Mouse (Mus musculus): ENCODE results near the gene Spata13. TPM values are rescaled to one million over a fixed set of nuclear protein-coding genes. Genes with fewer than 3 reads are reported as not detected.
A peak's percentile ranks its signal among the peaks of the same experiment; 100 is the strongest.

Gene Spata13
- polyA plus RNA-seq, 1 experiment from 2014 or later = 14.7 TPM

- Histone ChIP-seq H3K36me3 (ENCODE audit: control insufficient read depth, insufficient read depth, low read length) (0 out of 2 replicates have a peak, but pooled peaks cover 1% of the 10 kb centered on the region), H3K9me3 (ENCODE audit: control insufficient read depth, low read length) (no peaks in the 10 kb centered on the region), H3K27me3 (replicated peaks; ENCODE audit: control insufficient read depth, insufficient read depth, low read length) (no peaks in the 10 kb centered on the region), H3K27ac (replicated peaks; ENCODE audit: low read depth, low read length) (peak overlapping the region; percentile 75), H3K4me2 (ENCODE audit: low read depth, low read length) (no peak overlapping the region), H3K9ac (ENCODE audit: low read depth, low read length) (no peak overlapping the region), H3K4me3 (ENCODE audit: low read depth, low read length) (no peak overlapping the region), H3K4me1 (ENCODE audit: control insufficient read depth, insufficient read depth, low read length) (peaks cover 26% of the 10 kb centered on the region)
- DNase-seq (ENCODE audit: low spot score) (peak; percentile 68), ATAC-seq (ENCODE audit: low read depth) (peak; percentile 77)
- 63% methylated on average over 6 of the region's 6 CpGs for WGBS
Measured at GRCm38 (mm10) chr14:60741490-60741981, 107.7 kb downstream of the Spata13 start.

GRCm38 (mm10) chr14:60743681-60744080, 109.9 kb downstream of the Spata13 start:
- ATAC-seq (ENCODE audit: low read depth) (no peak), DNase-seq (ENCODE audit: low spot score) (no peak)
- Histone ChIP-seq H3K4me1 (ENCODE audit: control insufficient read depth, insufficient read depth, low read length) (peaks cover 10% of the 10 kb centered on the region; the same call in 1 of the 2 replicates), H3K4me3 (ENCODE audit: low read depth, low read length) (no peak overlapping the region), H3K9me3 (ENCODE audit: control insufficient read depth, low read length) (no peaks in the 10 kb centered on the region), H3K4me2 (ENCODE audit: low read depth, low read length) (no peak overlapping the region), H3K27me3 (replicated peaks; ENCODE audit: control insufficient read depth, insufficient read depth, low read length) (no peaks in the 10 kb centered on the region), H3K36me3 (ENCODE audit: control insufficient read depth, insufficient read depth, low read length) (0 out of 2 replicates have a peak, but pooled peaks cover 14% of the 10 kb centered on the region), H3K9ac (ENCODE audit: low read depth, low read length) (no peak overlapping the region), H3K27ac (replicated peaks; ENCODE audit: low read depth, low read length) (no peak overlapping the region)
- WGBS = 78% methylated on average over 9 of the region's 9 CpGs

GRCm38 (mm10) chr14:60745201-60745600, 111.4 kb downstream of the Spata13 start:
- Histone ChIP-seq H3K4me3 (ENCODE audit: low read depth, low read length) (no peak overlapping the region), H3K27me3 (replicated peaks; ENCODE audit: control insufficient read depth, insufficient read depth, low read length) (no peaks in the 10 kb centered on the region), H3K9me3 (ENCODE audit: control insufficient read depth, low read length) (no peaks in the 10 kb centered on the region), H3K4me1 (ENCODE audit: control insufficient read depth, insufficient read depth, low read length) (0 out of 2 replicates have a peak, but pooled peaks cover 4% of the 10 kb centered on the region), H3K27ac (replicated peaks; ENCODE audit: low read depth, low read length) (no peak overlapping the region), H3K36me3 (ENCODE audit: control insufficient read depth, insufficient read depth, low read length) (0 out of 2 replicates have a peak, but pooled peaks cover 14% of the 10 kb centered on the region), H3K9ac (ENCODE audit: low read depth, low read length) (no peak overlapping the region), H3K4me2 (ENCODE audit: low read depth, low read length) (no peak overlapping the region)
- DNase-seq (ENCODE audit: low spot score) = no peak
- 74% methylated on average over 6 of the region's 6 CpGs for WGBS
- ATAC-seq (ENCODE audit: low read depth) = no peak

GRCm38 (mm10) chr14:60746141-60746540, 112.3 kb downstream of the Spata13 start:
- Histone ChIP-seq H3K27me3 (replicated peaks; ENCODE audit: control insufficient read depth, insufficient read depth, low read length) (no peaks in the 10 kb centered on the region), H3K4me1 (ENCODE audit: control insufficient read depth, insufficient read depth, low read length) (0 out of 2 replicates have a peak, but pooled peaks cover 1% of the 10 kb centered on the region), H3K4me2 (ENCODE audit: low read depth, low read length) (no peak overlapping the region), H3K9ac (ENCODE audit: low read depth, low read length) (no peak overlapping the region), H3K27ac (replicated peaks; ENCODE audit: low read depth, low read length) (no peak overlapping the region), H3K36me3 (ENCODE audit: control insufficient read depth, insufficient read depth, low read length) (0 out of 2 replicates have a peak, but pooled peaks cover 14% of the 10 kb centered on the region), H3K9me3 (ENCODE audit: control insufficient read depth, low read length) (no peaks in the 10 kb centered on the region), H3K4me3 (ENCODE audit: low read depth, low read length) (no peak overlapping the region)
- WGBS = 91% methylated on average over 10 of the region's 10 CpGs
- DNase-seq (ENCODE audit: low spot score) (no peak), ATAC-seq (ENCODE audit: low read depth) (no peak)

- 85% methylated on average over 21 of the region's 21 CpGs for WGBS
- Histone ChIP-seq H3K27ac (replicated peaks; ENCODE audit: low read depth, low read length) (no peak overlapping the region), H3K4me1 (ENCODE audit: control insufficient read depth, insufficient read depth, low read length) (no peaks in the 10 kb centered on the region)
Measured at GRCm38 (mm10) chr14:60747154-60747870, 113.5 kb downstream of the Spata13 start.

GRCm38 (mm10) chr14:60749880-60750279, 116.1 kb downstream of the Spata13 start:
- DNase-seq (ENCODE audit: low spot score) (no peak), ATAC-seq (ENCODE audit: low read depth) (no peak)
- Histone ChIP-seq H3K36me3 (ENCODE audit: control insufficient read depth, insufficient read depth, low read length) (peaks cover 27% of the 10 kb centered on the region; the same call in 1 of the 2 replicates), H3K9ac (ENCODE audit: low read depth, low read length) (no peak overlapping the region), H3K9me3 (ENCODE audit: control insufficient read depth, low read length) (no peaks in the 10 kb centered on the region), H3K4me3 (ENCODE audit: low read depth, low read length) (no peak overlapping the region), H3K4me1 (ENCODE audit: control insufficient read depth, insufficient read depth, low read length) (no peaks in the 10 kb centered on the region), H3K27ac (replicated peaks; ENCODE audit: low read depth, low read length) (no peak overlapping the region), H3K27me3 (replicated peaks; ENCODE audit: control insufficient read depth, insufficient read depth, low read length) (no peaks in the 10 kb centered on the region), H3K4me2 (ENCODE audit: low read depth, low read length) (no peak overlapping the region)
- WGBS = 73% methylated on average over 12 of the region's 12 CpGs

More at GRCm38 (mm10) chr14:60747154-60747870, 113.5 kb downstream of the Spata13 start:
- DNase-seq (ENCODE audit: low spot score) (no peak), ATAC-seq (ENCODE audit: low read depth) (no peak)
- Histone ChIP-seq H3K9ac (ENCODE audit: low read depth, low read length) (no peak overlapping the region), H3K36me3 (ENCODE audit: control insufficient read depth, insufficient read depth, low read length) (0 out of 2 replicates have a peak, but pooled peaks cover 17% of the 10 kb centered on the region), H3K27me3 (replicated peaks; ENCODE audit: control insufficient read depth, insufficient read depth, low read length) (no peaks in the 10 kb centered on the region), H3K4me3 (ENCODE audit: low read depth, low read length) (no peak overlapping the region), H3K9me3 (ENCODE audit: control insufficient read depth, low read length) (no peaks in the 10 kb centered on the region), H3K4me2 (ENCODE audit: low read depth, low read length) (no peak overlapping the region)

GRCm38 (mm10) chr14:60751581-60751980, 117.8 kb downstream of the Spata13 start:
- Histone ChIP-seq H3K9me3 (ENCODE audit: control insufficient read depth, low read length) (no peaks in the 10 kb centered on the region), H3K27me3 (replicated peaks; ENCODE audit: control insufficient read depth, insufficient read depth, low read length) (no peaks in the 10 kb centered on the region), H3K4me1 (ENCODE audit: control insufficient read depth, insufficient read depth, low read length) (no peaks in the 10 kb centered on the region), H3K27ac (replicated peaks; ENCODE audit: low read depth, low read length) (no peak overlapping the region), H3K9ac (ENCODE audit: low read depth, low read length) (no peak overlapping the region), H3K36me3 (ENCODE audit: control insufficient read depth, insufficient read depth, low read length) (peaks cover 39% of the 10 kb centered on the region), H3K4me2 (ENCODE audit: low read depth, low read length) (no peak overlapping the region), H3K4me3 (ENCODE audit: low read depth, low read length) (no peak overlapping the region)
- 91% methylated on average over 16 of the region's 16 CpGs for WGBS
- DNase-seq (ENCODE audit: low spot score) (no peak), ATAC-seq (ENCODE audit: low read depth) (no peak)

- Histone ChIP-seq H3K9me3 (ENCODE audit: control insufficient read depth, low read length) (no peaks in the 10 kb centered on the region), H3K27ac (replicated peaks; ENCODE audit: low read depth, low read length) (no peak overlapping the region), H3K36me3 (ENCODE audit: control insufficient read depth, insufficient read depth, low read length) (peaks cover 32% of the 10 kb centered on the region), H3K4me3 (ENCODE audit: low read depth, low read length) (no peak overlapping the region), H3K9ac (ENCODE audit: low read depth, low read length) (no peak overlapping the region), H3K4me1 (ENCODE audit: control insufficient read depth, insufficient read depth, low read length) (no peaks in the 10 kb centered on the region), H3K4me2 (ENCODE audit: low read depth, low read length) (no peak overlapping the region), H3K27me3 (replicated peaks; ENCODE audit: control insufficient read depth, insufficient read depth, low read length) (no peaks in the 10 kb centered on the region)
- 81% methylated on average over 14 of the region's 14 CpGs for whole genome bisulfite sequencing
- no peak for DNase-seq (ENCODE audit: low spot score)
- no peak for ATAC-seq (ENCODE audit: low read depth)
Measured at GRCm38 (mm10) chr14:60752892-60753800, 119.3 kb downstream of the Spata13 start.

Data from embryonic facial prominence, embryonic 14.5 days (tissue).